Mouse (Mus musculus): Measurements from ENCODE around the gene Agap1.

The Agap1 gene

GRCm38 (mm10) chr1:89617336-89617735 is 162.7 kb downstream of the Agap1 start:
- DNase-seq (ENCODE audit: low spot score), result peak; percentile 15

- no peak for DNase-seq (ENCODE audit: low spot score)
These were observed 165.4 kb downstream of the Agap1 start for GRCm38 (mm10) chr1:89619963-89620362.

- DNase-seq (ENCODE audit: low spot score), result no peak
These were observed 166.6 kb downstream of the Agap1 start for GRCm38 (mm10) chr1:89621014-89621791.

- peak; percentile 20 for DNase-seq (ENCODE audit: low spot score)
These were observed 167.3 kb downstream of the Agap1 start for GRCm38 (mm10) chr1:89621952-89622351.

- DNase-seq (ENCODE audit: low spot score), result no peak
These were observed 168.2 kb downstream of the Agap1 start for GRCm38 (mm10) chr1:89622801-89623200.

GRCm38 (mm10) chr1:89625312-89625711 is 170.7 kb downstream of the Agap1 start:
- no peak for DNase-seq (ENCODE audit: low spot score)

- no peak for DNase-seq (ENCODE audit: low spot score)
These were observed 171.4 kb downstream of the Agap1 start for GRCm38 (mm10) chr1:89625967-89626366.

- DNase-seq (ENCODE audit: low spot score), result no peak
These were observed 172.3 kb downstream of the Agap1 start for GRCm38 (mm10) chr1:89626940-89627339.

- DNase-seq (ENCODE audit: low spot score), result no peak
These were observed 173.0 kb downstream of the Agap1 start for GRCm38 (mm10) chr1:89627650-89628049.

- DNase-seq (ENCODE audit: low spot score), result no peak
These were observed 176.2 kb downstream of the Agap1 start for GRCm38 (mm10) chr1:89630836-89631235.

GRCm38 (mm10) chr1:89631747-89632146 is 177.1 kb downstream of the Agap1 start:
- no peak for DNase-seq (ENCODE audit: low spot score)

- no peak for DNase-seq (ENCODE audit: low spot score)
These were observed 179.4 kb downstream of the Agap1 start for GRCm38 (mm10) chr1:89634055-89634454.

GRCm38 (mm10) chr1:89635131-89635530 is 180.5 kb downstream of the Agap1 start:
- DNase-seq (ENCODE audit: low spot score), result no peak

- no peak for DNase-seq (ENCODE audit: low spot score)
These were observed 183.1 kb downstream of the Agap1 start for GRCm38 (mm10) chr1:89637670-89638069.

- DNase-seq (ENCODE audit: low spot score), result peak; percentile 29
These were observed 189.0 kb downstream of the Agap1 start for GRCm38 (mm10) chr1:89643445-89644100.

GRCm38 (mm10) chr1:89644120-89644519 is 189.5 kb downstream of the Agap1 start:
- no peak for DNase-seq (ENCODE audit: low spot score)

- peak; percentile 67 for DNase-seq (ENCODE audit: low spot score)
These were observed 191.9 kb downstream of the Agap1 start for GRCm38 (mm10) chr1:89646326-89647018.

- DNase-seq (ENCODE audit: low spot score), result no peak
These were observed 192.9 kb downstream of the Agap1 start for GRCm38 (mm10) chr1:89647505-89647904.

GRCm38 (mm10) chr1:89650557-89650956 is 196.0 kb downstream of the Agap1 start:
- DNase-seq (ENCODE audit: low spot score), result no peak

GRCm38 (mm10) chr1:89656167-89656566 is 201.6 kb downstream of the Agap1 start:
- no peak for DNase-seq (ENCODE audit: low spot score)

GRCm38 (mm10) chr1:89656643-89657321 is 202.2 kb downstream of the Agap1 start:
- DNase-seq (ENCODE audit: low spot score), result peak; percentile 18

GRCm38 (mm10) chr1:89660804-89661203 is 206.2 kb downstream of the Agap1 start:
- DNase-seq (ENCODE audit: low spot score), result no peak
